Mouse (Mus musculus) WW6 (cell line): ENCODE measurements around the gene Klrb1b.
A peak's percentile ranks its signal among the peaks of the same experiment; 100 is the strongest.
"Not testable (repeated sequence)": the region's sequence is repeated elsewhere in the genome, so short reads cannot be mapped to it uniquely, and the experiment has no call there.

Source experiments
- DNase-seq: peaks from one replicate; pipeline ENCODE4 v3.0.0-alpha.2; 2013; ENCODE audit warnings: low read depth, low spot score

The Klrb1b gene

GRCm38 (mm10) chr6:128800696-128801095, 25.4 kb downstream of the Klrb1b start:
- not testable (repeated sequence) for DNase-seq

GRCm38 (mm10) chr6:128799896-128800270, 26.2 kb downstream of the Klrb1b start:
- DNase-seq, result no peak

GRCm38 (mm10) chr6:128799144-128799895, 26.8 kb downstream of the Klrb1b start:
- peak; percentile 81 for DNase-seq

- not testable (repeated sequence) for DNase-seq
Observed at GRCm38 (mm10) chr6:128798772-128799143, 27.4 kb downstream of the Klrb1b start.

- DNase-seq, result no peak
Observed at GRCm38 (mm10) chr6:128797936-128798771, 28.0 kb downstream of the Klrb1b start.

- no peak for DNase-seq
Observed at GRCm38 (mm10) chr6:128797185-128797905, 28.8 kb downstream of the Klrb1b start.

GRCm38 (mm10) chr6:128796321-128796955, 29.7 kb downstream of the Klrb1b start:
- DNase-seq, result no peak

- DNase-seq, result no peak
Observed at GRCm38 (mm10) chr6:128793734-128794133, 32.4 kb downstream of the Klrb1b start.

GRCm38 (mm10) chr6:128790491-128790994, 35.6 kb downstream of the Klrb1b start:
- DNase-seq, result not testable (repeated sequence)

- no peak for DNase-seq
Observed at GRCm38 (mm10) chr6:128789115-128789514, 37.0 kb downstream of the Klrb1b start, which contains the start of gene Klrb1c. Gene Klrb1c, minus strand, starts transcription at chr6:128789215.

- DNase-seq, result no peak
Observed at GRCm38 (mm10) chr6:128788517-128788916, 37.6 kb downstream of the Klrb1b start.

GRCm38 (mm10) chr6:128786396-128786795, 39.7 kb downstream of the Klrb1b start:
- DNase-seq, result not testable (repeated sequence)

GRCm38 (mm10) chr6:128769481-128770253, 56.5 kb downstream of the Klrb1b start:
- no peak for DNase-seq

GRCm38 (mm10) chr6:128768047-128768446, 58.1 kb downstream of the Klrb1b start:
- no peak for DNase-seq

GRCm38 (mm10) chr6:128766486-128767254, 59.5 kb downstream of the Klrb1b start:
- not testable (repeated sequence) for DNase-seq

- DNase-seq, result no peak
Observed at GRCm38 (mm10) chr6:128765211-128765610, 60.9 kb downstream of the Klrb1b start.

GRCm38 (mm10) chr6:128764598-128764997, 61.5 kb downstream of the Klrb1b start:
- DNase-seq, result no peak

- DNase-seq, result peak; percentile 99
Observed at GRCm38 (mm10) chr6:128763736-128764523, 62.2 kb downstream of the Klrb1b start.
